Mouse (Mus musculus) ES-E14 (cell line): ENCODE results near the gene Hoxb4.

Experiments
- CHD2 ChIP-seq: IDR thresholded peaks from 2 replicates; pipeline ENCODE4 v1.6.1; 2014; ENCODE audit warnings: mild to moderate bottlenecking, low read depth, low read length, inconsistent platforms
- HCFC1 ChIP-seq: IDR thresholded peaks from 2 replicates; pipeline ENCODE4 v1.6.1; 2012; ENCODE audit warnings: low read length, inconsistent platforms, borderline replicate concordance; ENCODE audit not compliant: insufficient read depth
- ZNF384 ChIP-seq: IDR thresholded peaks from 2 replicates; pipeline ENCODE4 v1.6.1; 2012; ENCODE audit warnings: low read depth, low read length, inconsistent platforms

GRCm38 (mm10) chr11:96351831-96352230, 33.8 kb downstream of the Hoxb4 start:
- TF ChIP-seq ZNF384: no peak
- no peak for TF ChIP-seq HCFC1
- no peak for TF ChIP-seq CHD2
